Mouse (Mus musculus) c-Kit-positive CD71-negative TER-119-negative erythroid progenitor cells, embryonic 14.5 days (primary cell): ENCODE results near the gene Catip.
"Not testable (repeated sequence)": the region's sequence is repeated elsewhere in the genome, so short reads cannot be mapped to it uniquely, and the experiment has no call there.

Experiments
- DNase-seq: peaks from one replicate; pipeline ENCODE4 v3.0.0-alpha.2; 2013; ENCODE audit warnings: low read depth

Catip gene

DNA sequence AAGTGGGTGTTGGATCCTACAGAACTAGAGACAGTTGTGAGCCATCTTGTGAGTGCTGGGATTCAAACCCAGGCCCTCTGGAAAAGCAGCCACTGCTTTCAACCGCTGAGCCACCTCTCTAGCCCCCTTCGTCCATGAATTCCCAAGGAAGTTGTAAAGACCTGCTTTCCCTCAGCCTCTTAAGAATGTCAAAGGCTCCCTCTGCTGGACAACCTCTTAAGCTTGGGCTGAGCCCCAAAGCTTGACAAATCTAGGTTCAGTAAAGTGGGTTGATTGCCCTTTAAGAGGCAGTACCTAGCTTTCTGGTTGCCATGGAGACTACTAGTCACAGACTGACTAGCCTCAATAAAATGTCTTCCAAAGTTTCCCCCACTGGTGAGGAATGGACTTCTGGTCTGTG, at the start of gene Catip:
TSS of gene Catip (plus strand) at position 297 of the 400 bp plus-strand sequence.
- DNase-seq: peak; percentile 63

DNA sequence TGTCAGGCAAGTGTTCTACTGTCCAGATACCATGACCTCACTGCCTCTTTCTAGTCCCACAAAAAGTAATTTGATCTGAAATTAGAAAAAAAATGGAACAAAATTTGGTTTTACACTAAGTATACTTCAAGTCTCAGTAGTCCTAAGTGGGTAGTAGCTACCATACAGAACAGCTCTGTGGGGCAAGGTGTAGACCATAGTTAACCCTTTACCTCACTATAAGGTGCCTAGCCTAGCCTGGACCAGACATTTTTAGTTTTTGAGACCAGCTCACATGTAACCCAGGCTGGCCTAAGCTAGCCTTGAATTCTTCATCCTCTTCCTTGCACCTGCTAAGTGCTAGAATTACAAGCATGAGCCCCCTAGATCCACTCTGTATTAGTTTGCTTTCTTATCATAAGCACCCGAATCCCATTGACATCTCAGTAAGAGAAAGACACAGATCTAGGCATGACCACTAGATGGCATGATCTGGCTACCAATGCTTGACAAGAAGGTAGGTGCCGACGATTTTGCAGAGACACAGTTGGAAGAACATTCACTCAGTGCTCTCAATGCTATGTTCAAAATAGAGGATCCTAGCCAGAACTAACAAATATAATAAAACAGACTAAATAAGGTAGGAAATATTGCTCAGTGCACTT, 48.7 kb upstream of the Catip start:
- peak; percentile 72 for DNase-seq

DNA sequence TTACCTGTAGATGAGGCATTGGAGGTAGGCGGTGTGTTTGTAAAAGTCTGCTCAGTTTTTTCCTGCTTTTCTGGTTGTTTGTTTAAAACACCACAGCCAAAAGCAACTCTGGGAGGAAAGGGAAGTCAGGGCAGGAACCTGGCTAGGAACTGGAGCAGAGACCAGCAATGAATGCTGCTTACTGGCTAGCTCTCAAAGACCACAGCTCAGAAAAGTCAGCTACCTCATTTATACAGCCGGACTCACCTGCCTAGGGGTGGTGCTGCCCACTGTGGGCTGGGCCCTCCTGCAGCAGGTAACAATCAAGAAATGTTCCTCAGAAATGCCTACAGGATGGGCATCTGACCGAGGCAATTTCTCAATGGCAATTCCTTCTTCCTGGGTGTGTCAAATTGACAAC, 47.1 kb upstream of the Catip start:
- DNase-seq: no peak

DNA sequence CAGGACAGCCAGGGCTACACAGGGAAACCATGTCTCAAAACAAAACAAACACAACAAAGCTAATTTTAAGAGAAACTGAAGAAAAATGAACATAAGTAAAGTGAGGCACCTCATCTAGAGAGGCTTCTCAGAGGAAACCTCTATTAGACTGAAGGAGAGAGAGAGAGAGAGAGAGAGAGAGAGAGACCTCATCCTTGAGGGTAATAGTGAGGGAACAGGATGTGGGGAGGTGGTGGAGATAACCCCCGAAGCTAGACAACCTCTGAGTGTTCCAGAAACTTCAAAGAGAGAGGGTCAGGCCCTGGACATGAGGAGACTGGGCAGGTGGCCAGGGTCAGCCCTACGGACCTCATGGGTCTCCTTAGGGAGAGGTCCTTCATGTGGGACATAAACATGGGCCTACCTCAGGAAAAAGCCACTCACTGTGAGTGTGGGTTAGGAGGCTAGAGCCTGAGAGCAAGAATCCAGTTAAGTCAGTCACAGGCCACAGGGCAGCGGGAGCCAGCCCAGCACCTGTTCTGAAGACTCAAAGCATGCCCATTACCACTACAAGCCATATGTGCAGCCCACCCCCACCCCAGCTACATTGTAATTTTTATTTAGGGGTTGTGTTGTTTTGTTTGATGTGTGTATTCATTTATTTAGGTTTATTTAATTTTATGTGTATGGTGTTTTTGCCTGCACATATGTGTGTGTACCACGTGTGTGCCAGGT, 45.6 kb upstream of the Catip start:
- no peak for DNase-seq

DNA sequence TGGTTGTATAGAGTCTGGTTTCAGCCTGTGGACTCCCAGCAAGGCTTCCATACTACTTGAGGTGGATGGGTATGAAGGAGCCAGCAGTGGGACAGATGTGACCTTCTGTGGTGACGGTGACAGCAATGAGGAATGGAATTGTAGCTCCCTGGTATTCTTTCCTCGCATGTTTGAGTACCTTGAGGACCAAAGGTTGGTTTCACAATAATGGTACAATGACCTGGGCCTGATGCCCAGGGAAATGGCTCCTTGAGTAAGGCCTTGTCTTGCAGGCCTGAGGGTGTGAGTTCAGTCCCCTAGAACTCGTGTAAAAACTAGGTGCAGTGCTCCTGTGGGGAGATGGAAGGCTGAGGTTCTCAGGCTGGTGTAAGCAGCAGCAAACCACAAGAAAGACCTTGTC, 43.2 kb upstream of the Catip start:
- no peak for DNase-seq

DNA sequence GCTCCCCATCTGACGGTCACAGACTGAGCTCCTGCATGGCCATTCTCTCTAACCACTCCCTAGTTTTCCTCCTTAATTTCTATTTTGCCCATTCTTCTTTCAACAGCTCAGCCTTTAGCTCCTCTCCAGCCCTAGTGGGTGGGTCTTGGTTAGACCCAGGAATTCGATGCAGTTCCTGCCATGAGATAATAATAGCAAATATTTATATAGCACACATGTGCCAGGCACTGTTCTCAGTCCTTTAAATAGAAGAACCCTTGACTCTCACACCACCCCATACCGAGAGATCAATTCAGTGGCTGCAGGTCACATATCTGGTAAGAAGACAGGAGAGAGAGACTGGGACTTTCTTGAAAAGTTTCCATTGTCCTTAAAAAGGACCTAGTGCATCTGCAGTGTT, 40.5 kb upstream of the Catip start:
- no peak for DNase-seq

DNA sequence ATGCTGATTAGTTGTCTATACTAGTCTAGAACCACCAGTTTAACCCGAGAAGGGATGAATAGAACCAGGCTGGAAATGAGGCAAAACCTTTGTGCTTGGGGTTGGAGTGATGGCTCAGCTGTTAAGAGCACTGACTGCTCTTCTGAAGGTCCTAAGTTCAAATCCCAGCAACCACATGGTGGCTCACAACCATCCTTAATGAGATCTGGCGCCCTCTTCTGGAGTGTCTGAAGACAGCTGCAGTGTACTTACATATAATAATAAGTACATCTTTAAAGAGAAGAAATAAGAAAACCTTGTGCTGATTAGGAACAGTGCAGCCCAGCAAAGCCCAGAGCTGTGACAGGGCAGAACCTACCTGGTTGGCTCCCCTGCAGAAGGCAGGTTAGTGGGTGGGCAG, 35.0 kb upstream of the Catip start:
- not testable (repeated sequence) for DNase-seq

DNA sequence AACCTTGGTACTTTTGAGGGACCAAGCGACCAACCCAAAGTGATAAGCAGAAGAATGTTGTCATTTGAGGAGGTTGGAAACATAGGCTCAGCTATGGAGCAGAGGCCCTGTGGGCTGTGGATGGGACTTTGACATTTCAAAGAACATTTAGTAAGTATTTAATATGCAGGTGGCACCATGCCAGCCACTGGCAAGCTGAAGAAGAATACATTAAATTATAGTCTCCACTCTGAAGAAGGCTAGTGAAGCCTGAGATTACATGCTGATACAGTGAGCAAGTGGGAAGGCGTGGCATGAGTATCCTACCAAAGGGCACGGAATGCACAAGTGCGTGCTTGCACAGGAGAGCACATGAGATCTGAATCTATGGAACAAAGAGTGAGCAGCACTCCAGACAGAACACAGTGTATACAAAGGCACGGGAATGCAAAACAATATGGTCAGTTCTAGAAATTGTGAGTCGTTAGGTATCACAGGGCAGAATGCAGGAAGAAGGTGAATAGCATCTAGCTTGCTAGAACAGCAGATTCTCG, 31.9 kb upstream of the Catip start:
- DNase-seq: no peak

DNA sequence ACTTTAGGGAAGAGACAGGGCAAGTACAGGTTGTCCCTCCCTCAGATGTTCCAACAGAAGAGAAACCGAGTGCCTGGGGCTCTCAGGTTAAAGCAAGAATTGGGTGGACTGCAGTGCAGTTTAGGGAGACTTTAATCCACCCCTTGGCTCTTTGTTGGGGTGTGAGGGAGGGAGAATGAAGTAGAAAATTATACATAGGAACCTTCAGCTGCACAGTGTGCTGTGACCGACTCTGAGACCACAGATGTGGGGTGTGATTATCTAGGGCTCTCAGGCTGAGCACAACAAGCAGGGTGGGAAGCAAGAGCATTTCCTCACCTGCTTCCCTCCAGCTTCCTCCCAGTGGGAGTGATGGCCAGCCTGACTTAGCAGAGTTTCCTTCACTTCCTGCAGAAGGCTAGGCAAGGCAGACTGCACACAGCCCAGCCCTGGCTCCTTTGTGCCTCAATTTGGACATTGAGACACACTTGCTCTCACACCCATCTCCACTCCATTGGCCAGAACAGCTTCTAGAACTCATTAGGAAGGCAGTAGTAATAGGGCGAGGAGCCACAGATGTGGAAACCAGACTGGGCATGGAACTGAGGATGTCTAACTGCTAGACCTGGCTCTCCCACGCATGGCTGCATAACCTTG, 30.7 kb upstream of the Catip start:
- no peak for DNase-seq

DNA sequence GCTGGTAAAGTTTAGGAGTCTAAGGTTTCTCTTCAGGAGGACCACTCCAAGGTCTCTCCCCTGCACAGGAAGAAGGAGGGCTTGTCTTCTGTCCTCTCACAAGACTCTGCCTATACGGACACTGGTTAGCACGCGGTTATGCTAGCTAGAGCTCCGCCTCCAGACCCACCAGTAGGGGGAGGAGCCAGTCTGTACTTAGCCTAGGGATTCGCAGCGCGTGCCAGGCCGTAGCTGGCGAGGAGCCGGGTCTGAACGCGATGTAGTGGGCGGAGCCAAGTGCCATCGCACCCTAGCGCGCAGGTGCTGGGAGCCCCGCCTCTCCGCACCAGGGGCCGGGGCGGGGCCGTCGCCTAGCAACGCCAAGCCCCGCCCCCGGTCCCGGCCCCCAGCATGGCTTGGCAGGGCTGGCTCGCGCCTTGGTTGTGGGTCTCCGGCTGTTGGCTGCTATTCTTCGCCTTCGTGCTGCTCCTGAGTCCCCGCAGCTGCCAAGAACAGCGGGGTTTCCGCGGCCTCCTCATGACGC, 29.6 kb upstream of the Catip start:
- DNase-seq: peak; percentile 95

DNA sequence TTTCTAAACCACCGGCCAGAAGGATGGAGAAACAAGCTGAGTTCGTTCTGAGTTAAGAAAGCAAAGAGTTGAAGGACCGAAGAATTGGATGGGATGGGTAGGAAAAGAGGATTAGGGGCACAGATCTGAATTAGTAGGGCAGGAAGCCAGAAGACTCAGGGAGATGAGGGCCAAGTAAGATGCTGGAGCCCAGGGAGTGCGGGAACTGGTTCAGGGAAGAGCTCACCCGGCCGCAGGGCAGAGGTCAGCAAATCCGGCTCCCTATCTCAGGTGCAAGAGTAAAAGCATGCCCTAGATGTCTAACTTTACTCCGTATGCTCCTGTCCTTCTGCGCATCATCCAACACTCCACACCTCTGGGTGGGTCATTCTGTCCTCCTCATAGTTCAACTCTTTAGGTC, 29.0 kb upstream of the Catip start:
- DNase-seq: no peak

DNA sequence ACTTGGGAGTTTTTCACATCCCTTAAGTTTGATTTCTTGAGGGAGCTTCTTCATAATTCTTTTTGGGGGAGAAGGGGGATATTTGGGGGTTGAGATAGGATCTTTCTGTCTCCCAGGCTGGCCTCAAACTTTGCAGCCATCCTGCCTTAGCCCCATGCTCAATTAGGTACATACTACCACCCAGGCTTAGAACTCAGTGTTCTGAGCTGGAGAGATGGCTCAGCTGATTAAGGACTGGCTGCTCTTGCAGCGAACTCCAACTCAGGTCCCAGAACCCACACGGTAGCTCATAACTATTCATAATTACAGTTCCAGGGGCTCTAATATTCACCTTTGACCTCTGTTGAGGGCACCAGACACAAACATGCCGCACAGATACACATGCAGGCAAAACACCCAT, 27.3 kb upstream of the Catip start:
- DNase-seq: no peak

DNA sequence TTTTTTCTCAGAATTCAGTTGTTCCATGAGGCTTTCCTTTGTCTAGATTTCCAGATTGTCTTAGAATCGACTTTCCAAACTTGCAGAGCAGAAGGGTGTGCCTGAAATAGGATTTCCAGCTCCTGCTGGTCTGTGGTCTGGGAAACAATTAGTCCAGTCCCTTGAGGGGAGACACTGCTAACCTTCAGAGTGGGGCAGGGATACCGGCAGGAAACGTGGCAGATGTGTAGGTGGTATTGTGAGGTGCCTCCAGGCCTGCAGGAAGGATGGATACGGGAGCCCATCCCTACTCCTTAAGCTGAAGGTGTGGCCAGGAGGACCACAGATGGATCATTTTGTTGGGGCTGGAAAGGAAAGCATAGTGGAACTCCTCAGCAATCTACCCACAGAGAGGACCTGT, 26.9 kb upstream of the Catip start:
- DNase-seq: no peak

DNA sequence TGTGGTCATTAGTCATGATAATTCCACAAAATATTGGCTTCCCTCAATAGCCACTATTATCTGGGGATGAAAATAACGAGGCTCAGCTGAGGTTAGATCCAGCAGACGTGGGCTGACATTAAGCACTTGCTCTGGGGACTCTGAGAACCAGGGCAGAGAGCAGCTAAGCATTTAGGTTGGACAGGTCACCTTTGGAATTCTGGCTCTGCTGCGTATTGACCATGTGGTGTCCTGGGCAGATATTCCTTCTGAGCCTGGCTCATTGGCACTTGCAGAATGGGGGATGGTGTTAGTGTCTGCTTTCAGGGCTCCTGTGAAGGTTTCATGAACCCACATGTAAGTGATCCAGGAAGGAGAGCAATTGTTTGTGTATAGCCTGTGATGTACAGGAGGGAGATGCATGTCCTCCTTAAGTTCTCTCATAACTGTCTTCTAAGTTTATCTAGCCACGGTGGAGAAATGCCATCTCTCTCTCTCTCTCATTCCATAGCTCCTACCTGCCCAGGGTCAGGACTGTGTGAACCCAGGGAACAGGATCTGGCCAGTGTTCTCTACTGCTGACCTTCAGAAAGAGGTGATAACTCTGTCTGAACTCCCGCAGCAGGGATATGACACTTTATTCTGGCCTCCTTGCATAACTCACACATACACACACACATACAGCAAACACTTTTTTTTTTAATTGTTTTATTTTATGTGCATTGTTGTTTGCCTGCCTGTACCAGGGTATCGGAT, 26.3 kb upstream of the Catip start:
- no peak for DNase-seq

DNA sequence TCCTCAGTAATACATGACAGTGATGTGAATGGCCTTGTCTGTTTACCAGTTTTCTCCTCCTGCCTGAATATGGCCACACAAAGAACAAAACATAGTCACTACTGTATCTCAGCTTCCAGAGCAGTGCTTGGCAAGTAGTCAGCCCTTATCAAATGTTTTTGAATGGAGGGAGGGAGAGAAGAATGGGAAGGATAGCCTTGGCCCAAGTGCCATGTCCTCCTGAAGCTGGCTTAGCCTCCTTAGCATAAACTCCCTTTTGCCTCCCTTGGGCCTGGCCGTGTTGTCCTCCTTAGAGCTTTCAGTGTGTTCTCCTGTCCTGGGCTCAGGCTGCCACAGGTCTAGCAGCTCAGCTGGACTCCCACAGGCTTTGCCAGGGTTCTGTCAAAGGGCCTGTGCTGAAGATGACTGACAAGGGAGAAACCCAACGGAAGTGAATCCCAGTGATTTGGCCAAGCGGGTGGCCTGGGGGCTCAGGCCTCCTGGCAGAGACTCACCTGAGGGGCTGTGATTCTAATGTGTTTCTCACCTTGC, 24.6 kb upstream of the Catip start:
- DNase-seq: no peak

DNA sequence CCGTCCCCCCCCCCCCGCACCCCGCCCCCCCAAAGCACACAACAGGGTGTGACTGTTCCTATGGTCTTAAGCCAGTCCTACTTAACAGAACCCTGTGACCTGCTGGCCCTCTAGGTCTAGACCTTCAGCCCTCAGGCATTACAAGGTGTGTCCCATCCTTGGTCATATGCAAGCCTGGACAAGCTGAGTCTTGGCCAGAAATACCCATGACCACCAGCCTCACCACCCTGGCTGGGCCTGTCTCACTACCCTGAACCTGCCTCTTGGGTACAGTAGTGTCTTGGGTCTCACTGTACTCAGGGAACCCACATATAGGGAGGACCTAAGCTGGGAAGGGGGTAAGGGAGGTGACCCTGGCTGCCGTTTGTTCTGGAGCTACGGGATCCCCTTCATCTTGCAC, 23.9 kb upstream of the Catip start:
- DNase-seq: no peak

DNA sequence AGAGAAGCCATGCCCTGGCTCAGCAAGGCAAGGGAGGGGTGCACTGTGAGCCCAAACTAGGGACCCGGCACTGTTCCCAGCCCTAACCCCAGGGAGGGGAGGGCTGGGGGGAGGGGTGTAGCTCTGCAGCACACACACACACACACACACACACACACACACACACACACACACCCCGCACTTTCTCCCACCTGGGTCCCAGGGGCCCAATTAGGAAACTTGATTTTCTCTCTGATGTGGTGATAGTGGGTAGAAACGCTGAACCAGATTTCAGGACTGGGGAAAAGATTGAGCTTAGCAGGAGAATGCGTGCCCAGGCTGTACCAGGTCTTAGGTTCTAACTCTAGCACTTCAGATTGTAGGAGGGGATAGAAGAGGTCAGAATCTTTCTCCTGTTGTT, 23.3 kb upstream of the Catip start:
- DNase-seq: no peak

DNA sequence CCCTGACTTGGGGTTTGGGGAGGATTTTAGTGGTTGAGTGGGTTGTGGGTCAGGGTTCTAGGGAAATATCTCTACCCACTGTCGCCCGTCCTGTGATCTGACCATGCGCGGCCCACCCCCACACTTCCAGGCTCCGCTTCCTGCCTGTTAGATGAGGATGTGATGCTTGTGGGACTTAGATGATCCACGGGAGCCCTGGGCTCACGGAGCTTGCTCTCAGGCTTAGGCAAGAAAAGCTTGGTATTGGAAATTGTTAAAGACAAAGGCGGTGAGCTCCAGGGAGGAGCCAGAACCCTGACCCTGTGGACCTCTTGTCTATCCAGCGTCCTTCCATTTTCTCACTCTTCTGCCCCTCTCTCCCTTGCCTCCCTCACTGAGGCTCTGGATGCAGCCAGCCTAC, 22.0 kb upstream of the Catip start:
- no peak for DNase-seq

DNA sequence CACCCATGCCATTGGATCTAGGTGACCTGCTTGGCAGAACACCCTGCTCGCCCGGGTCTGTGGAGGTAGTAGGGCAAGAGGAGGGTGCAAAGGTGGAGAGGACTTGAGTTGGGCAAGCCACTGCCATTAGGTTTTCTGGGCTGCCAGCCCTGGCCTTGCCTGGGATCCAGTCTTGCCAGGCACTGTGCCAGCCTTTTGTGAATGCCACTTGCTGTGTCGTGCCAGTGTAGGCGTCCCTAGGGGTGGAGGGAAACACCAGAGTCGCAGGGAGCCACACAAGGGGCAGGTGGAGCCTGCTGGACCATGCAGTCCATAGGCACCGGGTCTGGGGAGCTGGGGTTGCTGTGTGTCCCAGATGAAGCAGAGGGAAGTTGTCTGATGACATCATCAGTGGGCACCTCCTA, 21.5 kb upstream of the Catip start:
- DNase-seq: no peak

DNA sequence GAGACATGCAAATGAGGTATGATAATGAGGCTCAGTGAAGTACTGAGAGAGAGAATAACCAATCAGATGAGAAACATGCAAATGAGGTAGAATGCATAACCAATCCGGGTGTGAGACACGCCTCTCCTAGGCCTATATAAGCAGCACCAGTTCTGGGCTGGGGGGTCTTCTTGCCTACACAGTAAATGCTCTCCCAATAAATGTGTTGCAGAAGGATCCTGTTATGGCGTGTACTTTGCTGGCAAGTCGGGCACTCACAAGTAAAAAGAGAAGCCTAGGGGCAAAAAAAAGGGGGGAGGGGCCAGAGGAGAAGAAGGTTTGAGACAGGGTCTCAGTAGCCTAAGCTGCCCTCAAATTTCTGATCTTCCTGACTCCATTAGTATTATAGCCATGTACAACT, 20.9 kb upstream of the Catip start:
- not testable (repeated sequence) for DNase-seq

DNA sequence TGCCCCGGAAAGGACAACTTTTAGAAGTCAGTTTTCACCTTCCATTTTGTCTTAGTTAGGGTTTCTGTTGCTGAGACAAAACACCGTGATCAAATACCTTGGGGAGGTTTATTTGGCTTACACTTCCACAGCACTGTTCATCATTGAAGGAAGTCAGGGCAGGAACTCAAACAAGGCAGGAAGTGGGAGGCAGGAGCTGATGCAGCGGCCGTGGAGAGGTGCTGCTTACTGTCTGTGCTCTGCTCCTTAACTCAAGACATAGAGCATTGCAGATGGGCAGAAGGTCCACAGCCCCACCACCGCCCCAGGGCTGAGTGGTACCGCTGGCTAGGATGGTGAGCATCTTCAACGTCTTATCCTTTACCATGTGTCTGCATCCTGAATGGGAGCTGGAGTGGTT, 20.0 kb upstream of the Catip start:
- DNase-seq: no peak

DNA sequence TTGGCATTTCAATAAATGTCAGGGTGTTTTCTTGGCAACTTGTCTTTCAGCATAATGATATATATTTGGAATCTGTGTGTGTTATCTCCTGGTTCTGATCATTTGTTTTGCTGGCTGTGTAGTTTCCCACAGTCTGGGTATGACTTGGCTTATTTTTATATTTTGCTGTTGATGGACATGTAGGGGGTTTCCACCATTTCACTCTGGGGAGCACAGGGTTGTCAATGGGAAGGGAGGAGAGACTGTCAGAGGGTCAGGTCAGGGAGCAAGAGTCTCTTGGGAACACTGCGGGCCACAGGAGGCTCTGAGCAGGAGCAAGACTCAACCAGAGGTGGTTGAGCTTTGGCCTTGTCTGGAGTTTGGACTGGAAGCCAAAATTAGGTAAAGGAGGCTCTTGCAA, 19.6 kb upstream of the Catip start:
- no peak for DNase-seq
